Mouse (Mus musculus) ES-Bruce4 (cell line): Measurements from ENCODE around the gene 2010003K11Rik. TPM values are rescaled to one million over a fixed set of nuclear protein-coding genes. Genes with fewer than 3 reads are reported as not detected.

Source experiments
- H3K27ac ChIP-seq: 2 replicates; pipeline ENCODE4 v1.5.1; 2012; ENCODE audit warnings: low read length, inconsistent platforms; ENCODE audit not compliant: insufficient read depth
- H3K27me3 ChIP-seq: 2 replicates; pipeline ENCODE4 v1.6.1; 2012; ENCODE audit warnings: mild to moderate bottlenecking, low read length, inconsistent platforms; ENCODE audit not compliant: control insufficient read depth, poor library complexity, insufficient read depth, severe bottlenecking
- H3K36me3 ChIP-seq: 2 replicates; pipeline ENCODE4 v1.6.1; 2012; ENCODE audit warnings: inconsistent platforms, mild to moderate bottlenecking, low read length, moderate library complexity; ENCODE audit not compliant: control insufficient read depth, poor library complexity, insufficient read depth, severe bottlenecking
- H3K4me1 ChIP-seq: one replicate; pipeline ENCODE4 v1.8.1; 2011; ENCODE audit warnings: low read length; ENCODE audit not compliant: control insufficient read depth, insufficient read depth
- H3K4me3 ChIP-seq: 2 replicates; pipeline ENCODE4 v1.5.1; 2011; ENCODE audit warnings: low read depth, mild to moderate bottlenecking, low read length
- H3K9ac ChIP-seq: 2 replicates; pipeline ENCODE4 v1.6.1; 2012; ENCODE audit warnings: low read depth, mild to moderate bottlenecking, inconsistent platforms; ENCODE audit not compliant: poor library complexity, severe bottlenecking
- H3K9me3 ChIP-seq: replicated peaks from 2 replicates; pipeline ENCODE4 v1.6.1; 2012; ENCODE audit warnings: mild to moderate bottlenecking, low read length, inconsistent platforms; ENCODE audit not compliant: control insufficient read depth, poor library complexity, insufficient read depth, severe bottlenecking
- CTCF ChIP-seq: IDR thresholded peaks from one replicate; pipeline ENCODE4 v1.8.1; 2011; ENCODE audit warnings: low read depth, low read length
- EP300 ChIP-seq: IDR thresholded peaks from 2 replicates; pipeline ENCODE4 v1.6.1; 2011; ENCODE audit warnings: low read depth, low read length; ENCODE audit not compliant: insufficient read depth
- POLR2A ChIP-seq: IDR thresholded peaks from one replicate; pipeline ENCODE4 v1.8.1; 2011; ENCODE audit warnings: low read length; ENCODE audit not compliant: insufficient read depth
- polyA plus RNA-seq: library from polyadenylated mRNA; stranded (reverse); fragments of >200 nt; gene quantifications from 2 replicates; pipeline ENCODE4 v1.2.4, GENCODE M21; 2011; ENCODE audit warnings: low read depth; ENCODE audit not compliant: missing spikeins, insufficient read depth, insufficient read length

2010003K11Rik gene
- polyA plus RNA-seq, 1 experiment: not detected

GRCm38 (mm10) chr19:4507746-4508145 is 9.4 kb upstream of the 2010003K11Rik start:
- H3K27ac ChIP-seq: no peak overlapping the region
- TF ChIP-seq POLR2A: no peak
- TF ChIP-seq EP300: no peak
- TF ChIP-seq CTCF: no peak
- no peaks in the 10 kb centered on the region for H3K36me3 ChIP-seq
- H3K27me3 ChIP-seq: no peaks in the 10 kb centered on the region
- H3K9ac ChIP-seq: no peak overlapping the region
- no peaks in the 10 kb centered on the region for H3K9me3 ChIP-seq
- no peak overlapping the region for H3K4me3 ChIP-seq
- no peaks in the 10 kb centered on the region for H3K4me1 ChIP-seq

DNA sequence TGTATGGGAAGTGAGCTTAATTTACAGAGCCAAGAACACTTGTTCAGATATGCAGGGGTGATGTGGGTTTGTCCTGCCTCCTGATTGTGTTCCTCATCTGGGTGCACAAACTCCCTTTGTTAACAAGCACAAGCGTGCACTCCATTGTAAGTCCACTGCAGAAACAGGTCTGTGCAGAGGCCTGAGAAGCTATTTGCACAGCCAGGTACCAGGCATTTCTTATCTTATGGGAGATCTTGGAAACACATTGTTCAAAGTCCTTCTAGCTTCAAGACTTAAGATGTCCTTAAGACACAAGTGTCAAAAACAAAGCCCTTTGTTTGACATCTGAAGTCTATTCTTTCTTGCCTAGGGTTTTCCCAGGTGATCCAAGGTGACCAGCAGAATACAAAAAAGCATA is 6.4 kb upstream of the 2010003K11Rik start:
- Histone ChIP-seq H3K27me3 (no peaks in the 10 kb centered on the region), H3K27ac (no peak overlapping the region), H3K9me3 (no peaks in the 10 kb centered on the region), H3K4me1 (no peaks in the 10 kb centered on the region), H3K4me3 (no peak overlapping the region), H3K36me3 (no peaks in the 10 kb centered on the region), H3K9ac (no peak overlapping the region)
- TF ChIP-seq CTCF (no peak), EP300 (no peak), POLR2A (no peak)

- Histone ChIP-seq H3K27me3 (no peaks in the 10 kb centered on the region), H3K36me3 (no peaks in the 10 kb centered on the region), H3K4me1 (no peaks in the 10 kb centered on the region), H3K4me3 (no peak overlapping the region), H3K9me3 (no peaks in the 10 kb centered on the region), H3K9ac (no peak overlapping the region), H3K27ac (no peak overlapping the region)
- TF ChIP-seq CTCF: no peak
- no peak for TF ChIP-seq POLR2A
- TF ChIP-seq EP300: no peak
Observed at GRCm38 (mm10) chr19:4502701-4503100, 4.3 kb upstream of the 2010003K11Rik start.

- Histone ChIP-seq H3K9me3 (no peaks in the 10 kb centered on the region), H3K4me1 (no peaks in the 10 kb centered on the region), H3K27ac (no peak overlapping the region), H3K4me3 (no peak overlapping the region), H3K9ac (no peak overlapping the region), H3K27me3 (no peaks in the 10 kb centered on the region), H3K36me3 (no peaks in the 10 kb centered on the region)
- TF ChIP-seq EP300: no peak
- TF ChIP-seq POLR2A: no peak
- peak; percentile 84 for TF ChIP-seq CTCF
Observed at GRCm38 (mm10) chr19:4497263-4497973, 965 bp downstream of the 2010003K11Rik start.

DNA sequence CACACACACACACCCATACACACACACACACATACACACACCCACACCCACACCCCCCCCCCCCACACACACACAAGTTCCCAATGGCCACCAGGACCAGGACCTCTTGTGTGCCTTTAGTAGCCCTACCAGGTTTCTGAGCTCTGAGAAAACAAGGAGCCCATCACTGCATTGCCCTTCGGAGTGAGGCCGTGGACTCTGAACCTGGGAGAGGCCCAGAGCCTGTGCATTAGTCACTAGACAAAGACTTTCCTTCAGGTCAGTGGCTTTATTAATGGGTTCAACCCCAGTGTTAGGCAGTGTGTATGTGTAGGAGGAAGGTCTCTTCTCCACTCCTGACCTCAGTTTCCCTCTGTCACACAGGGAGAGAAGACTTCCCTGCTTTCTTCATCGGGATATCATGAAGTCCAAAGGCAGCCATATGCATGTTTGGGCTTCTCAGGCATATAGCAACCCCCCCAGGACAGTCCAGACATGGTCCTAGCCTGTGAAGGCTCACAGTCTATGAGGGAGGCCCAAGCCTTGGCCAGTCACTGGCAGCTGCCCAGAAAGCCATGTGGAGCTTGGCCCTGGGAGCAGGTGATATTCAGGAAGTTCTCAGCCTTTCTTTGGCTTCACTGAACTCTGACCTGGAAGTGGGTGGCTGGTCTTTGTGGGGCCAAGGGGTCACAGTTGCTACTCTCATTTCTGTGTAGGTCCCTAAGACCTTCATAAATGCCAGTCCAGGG is 1.7 kb downstream of the 2010003K11Rik start:
- TF ChIP-seq POLR2A: no peak
- no peak for TF ChIP-seq EP300
- no peak for TF ChIP-seq CTCF
- H3K4me3 ChIP-seq: no peak overlapping the region

DNA sequence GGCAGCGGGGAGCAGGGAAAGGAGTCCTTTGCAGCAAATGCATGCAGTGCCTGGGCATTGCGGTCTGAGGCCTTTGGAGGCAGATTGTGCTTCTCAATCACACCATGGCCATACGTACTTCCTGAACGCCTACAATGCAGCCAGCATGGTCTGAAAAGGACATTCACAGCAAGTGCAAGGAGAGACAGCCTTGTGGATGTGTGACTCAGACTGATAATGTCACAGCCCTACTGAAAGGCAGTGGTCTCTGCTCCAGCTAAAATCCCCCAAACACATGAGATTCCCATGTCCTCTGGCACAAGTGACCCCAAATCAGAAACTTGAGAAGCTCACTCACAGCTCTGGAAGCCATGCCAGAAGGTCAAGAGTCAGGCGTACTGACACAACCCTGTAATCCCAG is 2.6 kb downstream of the 2010003K11Rik start:
- H3K27me3 ChIP-seq: no peaks in the 10 kb centered on the region
- H3K4me3 ChIP-seq: no peak overlapping the region
- H3K36me3 ChIP-seq: no peaks in the 10 kb centered on the region
- no peaks in the 10 kb centered on the region for H3K4me1 ChIP-seq
- TF ChIP-seq CTCF: no peak
- no peak for TF ChIP-seq EP300
- no peak for TF ChIP-seq POLR2A
- H3K9ac ChIP-seq: no peak overlapping the region
- no peaks in the 10 kb centered on the region for H3K9me3 ChIP-seq
- no peak overlapping the region for H3K27ac ChIP-seq

More for the DNA sequence above, 1.7 kb downstream of the 2010003K11Rik start:
- Histone ChIP-seq H3K9me3 (no peaks in the 10 kb centered on the region), H3K9ac (no peak overlapping the region), H3K4me1 (no peaks in the 10 kb centered on the region), H3K27me3 (no peaks in the 10 kb centered on the region), H3K36me3 (no peaks in the 10 kb centered on the region), H3K27ac (no peak overlapping the region)
